Mouse (Mus musculus) brain, embryonic 14.5 days (tissue): ENCODE data around the gene Smarcd2.

ENCODE experiments used
- CTCF ChIP-seq: fragments of 200-500 bp; IDR thresholded peaks from 2 replicates; pipeline ENCODE4 v1.5.1; 2012; ENCODE audit warnings: inconsistent platforms, mild to moderate bottlenecking, moderate library complexity, borderline replicate concordance; ENCODE audit not compliant: insufficient read depth, insufficient read length; ENCODE audit errors: extremely low read depth
- POLR2A ChIP-seq: fragments of 200-500 bp; IDR thresholded peaks from 2 replicates; pipeline ENCODE4 v1.6.1; 2012; ENCODE audit warnings: mild to moderate bottlenecking, inconsistent platforms, borderline replicate concordance; ENCODE audit not compliant: poor library complexity, insufficient read depth, insufficient read length, severe bottlenecking; ENCODE audit errors: extremely low read depth

DNA sequence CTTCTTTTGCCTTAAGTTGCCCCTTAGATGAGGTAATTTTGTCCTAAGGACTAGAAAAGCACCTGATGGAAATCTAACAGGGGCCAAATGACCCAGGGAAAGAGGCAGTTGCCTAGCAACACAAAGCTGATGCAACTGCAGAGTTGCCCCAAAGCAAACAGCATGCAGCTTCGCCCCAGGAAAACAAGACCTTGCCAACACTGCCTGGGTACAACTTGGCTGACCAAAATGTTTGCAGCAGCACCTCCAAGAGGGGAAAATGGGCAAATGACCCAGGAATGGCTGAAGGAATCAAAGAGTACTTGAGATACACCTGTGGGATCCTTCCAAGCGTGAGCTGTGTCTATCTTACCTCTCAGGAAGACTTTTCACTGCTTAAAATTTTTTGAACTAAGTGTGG lies 19.1 kb upstream of the Smarcd2 start:
- no peak for TF ChIP-seq CTCF
- no peak for TF ChIP-seq POLR2A
